In genomic region chr7:137517588-137517987, GRCm38 (mm10) we compare ENCODE assay signal across 27 mouse cellular contexts.
DNase-seq lines count a peak whose midpoint lies in the region; ATAC-seq and TF ChIP-seq lines count a peak whose summit lies in the region.
"Had no signal": no experiment of that assay in that cellular context is flagged by ENCODE, and none has a peak within 500 bp of the region (broad histone marks: within the 10 kb centered on the region; RNA-seq: fewer than 3 reads in every experiment).

No protein-coding gene starts in this region.

- no peaks in the 10 kb centered on the region for H3K9me3 ChIP-seq in kidney, embryonic 15.5 days (replicated peaks)
- H3K9me3 ChIP-seq in liver, embryonic 11.5 days (ENCODE audit: control insufficient read depth, low read length) = no peaks in the 10 kb centered on the region
- H3K9me3 ChIP-seq: embryonic facial prominence, embryonic 12.5 days; hindbrain, embryonic 10.5 days; lung, embryonic 15.5 days; midbrain, embryonic 10.5 days; midbrain, embryonic 15.5 days had no signal

- no peaks in the 10 kb centered on the region for H3K4me1 ChIP-seq in kidney, embryonic 15.5 days
- no peaks in the 10 kb centered on the region for H3K4me1 ChIP-seq in liver, embryonic 11.5 days (replicated peaks; ENCODE audit: control insufficient read depth, insufficient read depth, low read length)
- H3K4me1 ChIP-seq: embryonic facial prominence, embryonic 12.5 days; lung, embryonic 15.5 days; midbrain, embryonic 15.5 days had no signal

- H3K4me3 ChIP-seq in gastrocnemius, adult 2 months = no peak overlapping the region
- H3K4me3 ChIP-seq in kidney, embryonic 15.5 days (replicated peaks) = no peak overlapping the region
- H3K4me3 ChIP-seq in liver, embryonic 11.5 days (ENCODE audit: low read depth, low read length) = no peak overlapping the region
- H3K4me3 ChIP-seq: embryonic facial prominence, embryonic 12.5 days; hindbrain, embryonic 10.5 days; layer of hippocampus, adult 2 months; left cerebral cortex, adult 2 months; lung, embryonic 15.5 days; midbrain, embryonic 10.5 days; midbrain, embryonic 15.5 days had no signal

- no peaks in the 10 kb centered on the region for H3K36me3 ChIP-seq in kidney, embryonic 15.5 days
- H3K36me3 ChIP-seq in liver, embryonic 11.5 days (ENCODE audit: control insufficient read depth, insufficient read depth, low read length) = no peaks in the 10 kb centered on the region
- H3K36me3 ChIP-seq: embryonic facial prominence, embryonic 12.5 days; G1E; hindbrain, embryonic 10.5 days; lung, embryonic 15.5 days; midbrain, embryonic 10.5 days; midbrain, embryonic 15.5 days had no signal

- H3K27ac ChIP-seq in gastrocnemius, adult 2 months = peak overlapping the region; percentile 72
- no peak overlapping the region for H3K27ac ChIP-seq in kidney, embryonic 15.5 days
- no peak overlapping the region for H3K27ac ChIP-seq in liver, embryonic 11.5 days (ENCODE audit: low read depth, low read length)
- H3K27ac ChIP-seq: embryonic facial prominence, embryonic 12.5 days; hindbrain, embryonic 10.5 days; layer of hippocampus, adult 2 months; left cerebral cortex, adult 2 months; lung, embryonic 15.5 days; midbrain, embryonic 10.5 days; midbrain, embryonic 15.5 days had no signal

- intact Hi-C loops in gastrocnemius, adult 2 months (cut with DNase I) = no loop called here
- intact Hi-C loops in heart, postnatal 14 days (cut with DNase I) = no loop called here

- peak; percentile 28 for DNase-seq in gastrocnemius, adult 2 months
- DNase-seq in gastrocnemius, postnatal 10 days = no peak
- DNase-seq in heart, adult 8-10 months (ENCODE audit: low spot score) = peak; percentile 11
- no peak for DNase-seq in heart, postnatal 14 days
- DNase-seq in urinary bladder, postnatal 36 days (ENCODE audit: low spot score in 2 of 2) = peak; percentile 10 to 13
- DNase-seq in urinary bladder, adult 2 months (ENCODE audit: low spot score) = no peak
- no peak for DNase-seq in liver, embryonic 11.5 days (ENCODE audit: low spot score)
- DNase-seq: adrenal gland, postnatal 10 days; cerebellum, adult 11-12 months; cerebellum, adult 9-11 months; embryo, embryonic 11 days; kidney, adult 18-20 months; right cerebral cortex, postnatal 4 days; thymus, adult 18-20 months; thymus, postnatal 25 days had no signal

- TF ChIP-seq CTCF in gastrocnemius, adult 2 months (IDR thresholded peaks at IDR 0.05) = no peak

- no peak for ATAC-seq in kidney, embryonic 15.5 days (replicated peaks; ENCODE audit: low FRiP score)
- ATAC-seq in liver, embryonic 11.5 days (replicated peaks; ENCODE audit: low FRiP score) = no peak
- ATAC-seq: forebrain, embryonic 14.5 days; hindbrain, embryonic 16.5 days; midbrain, embryonic 15.5 days had no signal

- no peak overlapping the region for H3K9ac ChIP-seq in kidney, embryonic 15.5 days
- H3K9ac ChIP-seq in liver, embryonic 11.5 days (ENCODE audit: low read depth, low read length) = no peak overlapping the region
- H3K9ac ChIP-seq: embryonic facial prominence, embryonic 12.5 days; lung, embryonic 15.5 days; midbrain, embryonic 15.5 days had no signal

- H3K4me2 ChIP-seq in kidney, embryonic 15.5 days = no peak overlapping the region
- no peak overlapping the region for H3K4me2 ChIP-seq in liver, embryonic 11.5 days
- H3K4me2 ChIP-seq: embryonic facial prominence, embryonic 12.5 days; heart, embryonic 11.5 days; lung, embryonic 15.5 days; midbrain, embryonic 15.5 days had no signal

- no peaks in the 10 kb centered on the region for H3K27me3 ChIP-seq in kidney, embryonic 15.5 days
- no peaks in the 10 kb centered on the region for H3K27me3 ChIP-seq in liver, embryonic 11.5 days (replicated peaks; ENCODE audit: control insufficient read depth, insufficient read depth, low read length)
- H3K27me3 ChIP-seq: embryonic facial prominence, embryonic 12.5 days; lung, embryonic 15.5 days; midbrain, embryonic 15.5 days had no signal

Comparison
In these comparisons a context has a peak if more than half of its experiments do, and no peak if none do; other contexts are left out.
1. DNase-seq: peak in gastrocnemius, adult 2 months (single experiment), heart, adult 8-10 months (single experiment) and urinary bladder, postnatal 36 days (2 of 2); none in gastrocnemius, postnatal 10 days (single experiment), heart, postnatal 14 days (0 of 2), urinary bladder, adult 2 months (single experiment) and liver, embryonic 11.5 days (single experiment).